ENCODE assay signal across 10 mouse cellular contexts in genomic region chr13:100659864-100660456, GRCm38 (mm10). TPM values are rescaled to one million over a fixed set of nuclear protein-coding genes. Genes with fewer than 3 reads are reported as not detected.
DNase-seq lines count a peak whose midpoint lies in the region; ATAC-seq lines count a peak whose summit lies in the region.
"Had no signal": no experiment of that assay in that cellular context is flagged by ENCODE, and none has a peak within 500 bp of the region (broad histone marks: within the 10 kb centered on the region; RNA-seq: fewer than 3 reads in every experiment).

No protein-coding gene starts in this region.

- H3K27ac ChIP-seq in limb, embryonic 10.5 days = no peak overlapping the region
- no peak overlapping the region for H3K27ac ChIP-seq in midbrain, embryonic 14.5 days (replicated peaks; ENCODE audit: low read depth, low read length)
- H3K27ac ChIP-seq: embryonic facial prominence, embryonic 15.5 days had no signal

- H3K4me2 ChIP-seq in midbrain, embryonic 14.5 days (ENCODE audit: low read length) = no peak overlapping the region
- H3K4me2 ChIP-seq: embryonic facial prominence, embryonic 15.5 days had no signal

- no peaks in the 10 kb centered on the region for H3K9me3 ChIP-seq in limb, embryonic 10.5 days (replicated peaks)
- H3K9me3 ChIP-seq in midbrain, embryonic 14.5 days (ENCODE audit: control insufficient read depth, low read length) = no peaks in the 10 kb centered on the region
- H3K9me3 ChIP-seq: embryonic facial prominence, embryonic 15.5 days; megakaryocyte, embryonic 14.5 days had no signal

- 49% methylated on average over 4 of the region's 4 CpGs for WGBS in limb, embryonic 10.5 days
- 53% methylated on average over 4 of the region's 4 CpGs for WGBS in midbrain, embryonic 14.5 days

- H3K9ac ChIP-seq in midbrain, embryonic 14.5 days (replicated peaks; ENCODE audit: low read length) = no peak overlapping the region
- H3K9ac ChIP-seq: embryonic facial prominence, embryonic 15.5 days had no signal

- no peaks in the 10 kb centered on the region for H3K4me1 ChIP-seq in limb, embryonic 10.5 days
- H3K4me1 ChIP-seq in midbrain, embryonic 14.5 days (ENCODE audit: control insufficient read depth, insufficient read depth, low read length) = no peaks in the 10 kb centered on the region
- H3K4me1 ChIP-seq: embryonic facial prominence, embryonic 15.5 days had no signal

- peaks cover 60% of the 10 kb centered on the region for H3K36me3 ChIP-seq in limb, embryonic 10.5 days
- peaks cover 12% of the 10 kb centered on the region; the same call in 1 of the 2 replicates for H3K36me3 ChIP-seq in midbrain, embryonic 14.5 days (ENCODE audit: control insufficient read depth, insufficient read depth, low read length)

- peak; percentile 76 for ATAC-seq in erythroid progenitor cell, adult 5-6 weeks (replicated peaks; ENCODE audit: low FRiP score, poor library complexity, severe bottlenecking)
- ATAC-seq in midbrain, embryonic 14.5 days (ENCODE audit: low FRiP score, low TSS enrichment) = no peak

- H3K4me3 ChIP-seq in limb, embryonic 10.5 days = no peak overlapping the region
- no peak overlapping the region for H3K4me3 ChIP-seq in midbrain, embryonic 14.5 days (replicated peaks; ENCODE audit: low read depth, low read length)
- H3K4me3 ChIP-seq: embryonic facial prominence, embryonic 15.5 days; megakaryocyte, embryonic 14.5 days had no signal

- DNase-seq in ovary, postnatal 36 days (ENCODE audit: low spot score) = peak; percentile 19
- no peak for DNase-seq in ovary, postnatal 10 days (ENCODE audit: low spot score)
- peak; percentile 36 for DNase-seq in brain, embryonic 18.5 days (ENCODE audit: low read depth, low spot score)
- DNase-seq in induced T-regulatory cell, adult 2 months (ENCODE audit: low read depth) = peak; percentile 88
- peak; percentile 74 for DNase-seq in limb, embryonic 10.5 days (ENCODE audit: low spot score)
- peak; percentile 86 for DNase-seq in midbrain, embryonic 14.5 days
- peak; percentile 32 to 45 for DNase-seq in spleen, postnatal 36 days (ENCODE audit: low spot score in 2 of 2)

- H3K27me3 ChIP-seq in limb, embryonic 10.5 days (ENCODE audit: low read depth, poor library complexity, severe bottlenecking) = no peaks in the 10 kb centered on the region
- H3K27me3 ChIP-seq in midbrain, embryonic 14.5 days (ENCODE audit: control insufficient read depth, insufficient read depth, low read length) = no peaks in the 10 kb centered on the region
- H3K27me3 ChIP-seq: embryonic facial prominence, embryonic 15.5 days; megakaryocyte, embryonic 14.5 days had no signal

RNA-seq across cellular contexts. Expression of gene Taf9, which starts 8.6 kb away (rescaled TPM):
- 14.4 and 42.8 TPM in 2 replicates for total RNA-seq in erythroid progenitor cell, adult 5-6 weeks (2015; ENCODE audit: low replicate concordance)
- total RNA-seq in erythroid progenitor cell, adult 5-6 weeks (2017; ENCODE audit: low replicate concordance) = 12.3 and 30.6 TPM in 2 replicates
- 21.4 and 23.0 TPM in 2 replicates for polyA plus RNA-seq in limb, embryonic 10.5 days (2016; fragmentation: Nextera tagmentation; extraction: Ambion mirVana)
- 30.9 and 31.3 TPM in 2 replicates for polyA plus RNA-seq in midbrain, embryonic 14.5 days (2014; fragmentation: Nextera tagmentation; extraction: Ambion mirVana)

RNA-seq across cellular contexts. Expression of gene Rad17, which starts 9.1 kb away (rescaled TPM):
- total RNA-seq in erythroid progenitor cell, adult 5-6 weeks (2015; ENCODE audit: low replicate concordance) = 23.5 and 29.9 TPM in 2 replicates
- 19.7 and 21.6 TPM in 2 replicates for total RNA-seq in erythroid progenitor cell, adult 5-6 weeks (2017; ENCODE audit: low replicate concordance)
- 23.8 and 25.8 TPM in 2 replicates for polyA plus RNA-seq in limb, embryonic 10.5 days (2016; fragmentation: Nextera tagmentation; extraction: Ambion mirVana)
- polyA plus RNA-seq in midbrain, embryonic 14.5 days (2014; fragmentation: Nextera tagmentation; extraction: Ambion mirVana) = 17.8 and 20.6 TPM in 2 replicates

RNA-seq across cellular contexts. Expression of gene Ak6, which starts 9.2 kb away (rescaled TPM):
- total RNA-seq in erythroid progenitor cell, adult 5-6 weeks (2015; ENCODE audit: low replicate concordance) = 132 and 133 TPM in 2 replicates
- total RNA-seq in erythroid progenitor cell, adult 5-6 weeks (2017; ENCODE audit: low replicate concordance) = 47.4 and 85.9 TPM in 2 replicates
- polyA plus RNA-seq in limb, embryonic 10.5 days (2016; fragmentation: Nextera tagmentation; extraction: Ambion mirVana) = 361 and 370 TPM in 2 replicates
- 344 and 368 TPM in 2 replicates for polyA plus RNA-seq in midbrain, embryonic 14.5 days (2014; fragmentation: Nextera tagmentation; extraction: Ambion mirVana)

RNA-seq across cellular contexts. Expression of gene Ccdc125, which starts 9.6 kb away (rescaled TPM):
- total RNA-seq in erythroid progenitor cell, adult 5-6 weeks (2015; ENCODE audit: low replicate concordance) = 0.42 and 6.5 TPM in 2 replicates
- total RNA-seq in erythroid progenitor cell, adult 5-6 weeks (2017; ENCODE audit: low replicate concordance) = 4.7 and 8.2 TPM in 2 replicates
- polyA plus RNA-seq in limb, embryonic 10.5 days (2016; fragmentation: Nextera tagmentation; extraction: Ambion mirVana) = 3.7 and 4.1 TPM in 2 replicates
- 0.58 and 2.0 TPM in 2 replicates for polyA plus RNA-seq in midbrain, embryonic 14.5 days (2014; fragmentation: Nextera tagmentation; extraction: Ambion mirVana)

RNA-seq across cellular contexts. Expression of gene Marveld2, which starts 43.2 kb away (rescaled TPM):
- total RNA-seq in erythroid progenitor cell, adult 5-6 weeks (2015; ENCODE audit: low replicate concordance) = not detected in 2 replicates
- total RNA-seq in erythroid progenitor cell, adult 5-6 weeks (2017; ENCODE audit: low replicate concordance) = 0.39 and 1.1 TPM in 2 replicates
- 3.0 and 3.5 TPM in 2 replicates for polyA plus RNA-seq in limb, embryonic 10.5 days (2016; fragmentation: Nextera tagmentation; extraction: Ambion mirVana)
- polyA plus RNA-seq in midbrain, embryonic 14.5 days (2014; fragmentation: Nextera tagmentation; extraction: Ambion mirVana) = 1.9 and 2.7 TPM in 2 replicates
